Mouse (Mus musculus) hindbrain, postnatal 0 days (tissue): ENCODE data around the gene Habp2. TPM values are rescaled to one million over a fixed set of nuclear protein-coding genes. Genes with fewer than 3 reads are reported as not detected.
"Not testable (repeated sequence)": the region's sequence is repeated elsewhere in the genome, so short reads cannot be mapped to it uniquely, and the experiment has no call there.

ENCODE experiments used
- ATAC-seq: fragments of 200-750 bp; cut with Nextera tagmentation; 2 replicates; pipeline ENCODE4 v1.8.0; 2017; ENCODE audit warnings: mild to moderate bottlenecking, moderate TSS enrichment, moderate library complexity
- DNase-seq: peaks from one replicate; pipeline ENCODE4 v3.0.0-alpha.2; 2015; ENCODE audit warnings: low spot score
- H3K27ac ChIP-seq: fragments of 300-500 bp; sonication (generic); 2 replicates; pipeline ENCODE4 v1.5.1; 2014; ENCODE audit warnings: mild to moderate bottlenecking
- H3K27me3 ChIP-seq: fragments of 300-500 bp; sonication (generic); 2 replicates; pipeline ENCODE4 v1.6.1; 2014; ENCODE audit warnings: low read length, mixed read lengths; ENCODE audit not compliant: insufficient read depth
- H3K36me3 ChIP-seq: fragments of 300-500 bp; sonication (generic); 2 replicates; pipeline ENCODE4 v1.6.1; 2014; ENCODE audit warnings: low read length, mixed read lengths; ENCODE audit not compliant: insufficient read depth
- H3K4me1 ChIP-seq: fragments of 300-500 bp; sonication (generic); 2 replicates; pipeline ENCODE4 v1.6.1; 2014; ENCODE audit warnings: antibody characterized with exemption, low read length, mixed read lengths; ENCODE audit not compliant: insufficient read depth
- H3K4me2 ChIP-seq: fragments of 300-500 bp; sonication (generic); 2 replicates; pipeline ENCODE4 v1.6.1; 2014; ENCODE audit warnings: low read depth, mild to moderate bottlenecking, low read length, moderate library complexity, mixed read lengths
- H3K4me3 ChIP-seq: fragments of 300-500 bp; sonication (generic); 2 replicates; pipeline ENCODE4 v1.5.1; 2014; ENCODE audit warnings: low read length
- H3K9ac ChIP-seq: fragments of 300-500 bp; sonication (generic); replicated peaks from 2 replicates; pipeline ENCODE4 v1.6.1; 2014; ENCODE audit warnings: mild to moderate bottlenecking, low read length, moderate library complexity, mixed read lengths
- H3K9me3 ChIP-seq: fragments of 300-500 bp; sonication (generic); 2 replicates; pipeline ENCODE4 v1.6.1; 2016; ENCODE audit warnings: low read length, mixed read lengths
- CTCF ChIP-seq: IDR thresholded peaks from 2 replicates; pipeline ENCODE4 v1.5.1; 2016; ENCODE audit warnings: antibody characterized with exemption, control low read depth, low read depth
- WGBS: fragments of 180-500 bp; shearing (Covaris S2); extraction: QIAGEN DNeasy Blood & Tissue Kit; methylation state at CpG from one replicate; pipeline ENCODE4 v1.1.7; 2014; 5-methylcytosine and 5-hydroxymethylcytosine counted together
- polyA plus RNA-seq: library from polyadenylated mRNA; unstranded; fragments of >200 nt; fragmentation: Nextera tagmentation; extraction: Ambion mirVana; gene quantifications from 2 replicates; pipeline ENCODE4 v1.2.1, GENCODE M21; 2015
- total RNA-seq: library from RNA; depleted of rRNA; stranded (reverse); fragments of >200 nt; gene quantifications from 2 replicates; pipeline ENCODE4 v1.2.3, GENCODE M21; 2014

Gene Habp2
- total and polyA plus RNA-seq, 2 experiments from 2014 or later, result not detected

GRCm38 (mm10) chr19:56355201-56355600 lies 68.3 kb downstream of the Habp2 start:
- H3K27ac ChIP-seq, result no peak overlapping the region
- H3K4me1 ChIP-seq, result no peaks in the 10 kb centered on the region
- 90% methylated on average over 12 of the region's 12 CpGs for WGBS

DNA sequence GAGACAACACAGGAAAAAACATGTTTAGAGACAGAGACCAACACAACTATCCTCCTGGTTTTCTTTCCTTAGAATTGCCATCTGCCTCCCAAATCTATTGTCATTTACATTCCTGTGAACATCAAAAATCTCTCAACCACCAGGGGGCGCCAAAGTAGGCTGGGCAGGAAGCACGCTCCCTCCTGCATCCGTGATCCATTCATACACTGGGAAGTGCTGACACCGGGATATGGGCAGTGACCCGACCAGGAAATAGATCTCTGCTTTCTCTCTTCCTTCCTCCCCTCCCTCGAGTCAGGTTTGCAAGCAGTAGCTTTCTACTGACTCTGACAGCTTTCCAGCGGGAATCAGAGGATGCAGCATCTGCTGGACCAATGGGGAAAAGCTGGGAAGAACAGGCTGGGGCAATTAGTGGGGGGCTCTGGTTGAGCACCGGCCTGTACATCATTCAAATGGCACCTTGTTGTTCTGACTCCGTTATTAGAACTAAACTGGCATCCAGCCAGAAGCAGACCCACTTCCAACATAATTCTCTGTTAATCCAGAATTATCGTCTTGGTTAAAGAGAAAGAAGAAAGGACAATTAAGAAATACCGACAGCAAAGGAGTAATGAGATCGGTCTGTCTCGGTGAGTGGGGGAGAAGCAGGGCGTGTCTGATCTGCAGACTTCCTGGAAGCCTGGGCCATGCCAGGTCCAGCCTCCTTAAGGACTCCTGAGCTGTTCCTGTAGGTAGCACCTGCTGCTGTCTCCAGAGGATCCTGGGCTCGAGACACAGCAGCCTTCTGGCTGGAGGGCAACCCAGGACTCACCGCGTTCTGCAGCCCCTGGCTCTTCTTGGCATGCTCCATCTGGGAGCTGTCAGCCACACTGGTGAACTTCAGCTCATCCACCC lies 69.8 kb downstream of the Habp2 start:
- Histone ChIP-seq H3K36me3 (no peaks in the 10 kb centered on the region), H3K4me1 (no peaks in the 10 kb centered on the region), H3K9me3 (no peaks in the 10 kb centered on the region), H3K4me3 (no peak overlapping the region), H3K4me2 (no peak overlapping the region), H3K27ac (no peak overlapping the region), H3K9ac (no peak overlapping the region), H3K27me3 (no peaks in the 10 kb centered on the region)
- DNase-seq (peak; percentile 65), ATAC-seq (0 out of 2 replicates have a peak, but pooled peaks have one; percentile 32)
- TF ChIP-seq CTCF, result peak; percentile 82
- WGBS, result 27% methylated on average over 17 of the region's 17 CpGs

More at GRCm38 (mm10) chr19:56355201-56355600, 68.3 kb downstream of the Habp2 start:
- H3K27me3 ChIP-seq, result no peaks in the 10 kb centered on the region
- ATAC-seq (no peak), DNase-seq (no peak)
- H3K9me3 ChIP-seq, result no peaks in the 10 kb centered on the region
- no peak overlapping the region for H3K4me3 ChIP-seq
- no peak overlapping the region for H3K4me2 ChIP-seq
- no peak overlapping the region for H3K9ac ChIP-seq
- no peak for TF ChIP-seq CTCF
- H3K36me3 ChIP-seq, result no peaks in the 10 kb centered on the region

- H3K4me1 ChIP-seq, H3K27me3 ChIP-seq, H3K27ac ChIP-seq, H3K4me2 ChIP-seq, H3K4me3 ChIP-seq, DNase-seq, H3K36me3 ChIP-seq, H3K9ac ChIP-seq, H3K9me3 ChIP-seq, ATAC-seq: not testable (repeated sequence)
- WGBS, result 76% methylated on average over 2 of the region's 2 CpGs
Observed at GRCm38 (mm10) chr19:56357374-56357708, 70.4 kb downstream of the Habp2 start.

DNA sequence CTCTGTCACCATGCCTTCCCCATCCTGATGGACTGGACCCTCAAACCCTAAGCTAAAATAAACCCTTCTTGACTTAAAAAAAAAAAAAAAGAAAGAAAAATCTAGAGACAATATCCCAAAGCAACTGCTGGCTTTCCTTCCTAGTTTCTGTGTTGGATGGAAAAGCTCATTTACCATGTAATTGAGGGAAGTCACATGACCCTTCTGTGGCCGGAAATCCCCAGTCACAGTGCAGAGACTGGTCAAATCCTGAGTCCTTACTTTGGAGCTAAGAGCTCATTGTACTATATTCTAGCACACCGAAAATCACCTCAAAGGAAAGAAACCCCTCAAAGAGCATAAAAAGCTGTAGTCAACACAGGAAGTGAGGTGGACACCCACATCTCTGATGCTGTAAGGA lies 72.0 kb downstream of the Habp2 start:
- Histone ChIP-seq H3K4me3 (no peak overlapping the region), H3K27me3 (no peaks in the 10 kb centered on the region), H3K9ac (no peak overlapping the region), H3K4me1 (no peaks in the 10 kb centered on the region), H3K36me3 (no peaks in the 10 kb centered on the region), H3K27ac (no peak overlapping the region), H3K4me2 (no peak overlapping the region), H3K9me3 (no peaks in the 10 kb centered on the region)
- DNase-seq (no peak), ATAC-seq (no peak)
- no peak for TF ChIP-seq CTCF
- WGBS, result 73% methylated on average over 2 of the region's 2 CpGs

GRCm38 (mm10) chr19:56363721-56364460 lies 77.0 kb downstream of the Habp2 start:
- Histone ChIP-seq H3K9me3 (no peaks in the 10 kb centered on the region), H3K9ac (no peak overlapping the region), H3K27me3 (no peaks in the 10 kb centered on the region), H3K27ac (no peak overlapping the region), H3K4me2 (no peak overlapping the region), H3K4me1 (no peaks in the 10 kb centered on the region), H3K36me3 (no peaks in the 10 kb centered on the region), H3K4me3 (no peak overlapping the region)
- 70% methylated on average over 15 of the region's 15 CpGs for WGBS
- DNase-seq, result no peak
- peak; percentile 25 for TF ChIP-seq CTCF
- ATAC-seq, result no peak

DNA sequence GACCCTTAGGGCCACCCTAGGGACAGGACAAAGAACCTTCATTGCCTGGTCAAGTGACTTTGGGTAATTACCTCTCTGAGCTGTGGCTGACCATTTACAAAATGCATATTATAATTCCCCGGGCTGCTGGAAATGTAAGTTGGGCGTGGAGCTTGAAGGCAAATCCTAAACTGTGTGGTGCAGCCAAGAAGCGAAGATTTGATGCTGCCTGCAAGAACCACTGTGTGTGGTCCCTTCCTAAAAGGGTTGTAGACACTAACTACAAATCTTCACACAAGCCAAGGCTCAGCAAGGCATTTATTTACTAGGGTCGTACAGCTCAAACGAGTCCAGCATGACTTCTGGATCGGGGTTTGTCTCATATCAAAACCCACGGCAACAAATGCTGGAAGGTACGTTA lies 77.6 kb downstream of the Habp2 start:
- no peaks in the 10 kb centered on the region for H3K9me3 ChIP-seq
- no peaks in the 10 kb centered on the region; the same call in 1 of the 2 replicates for H3K4me1 ChIP-seq
- H3K27me3 ChIP-seq, result no peaks in the 10 kb centered on the region
- ATAC-seq, result no peak
- TF ChIP-seq CTCF, result no peak
- H3K27ac ChIP-seq, result no peak overlapping the region
- H3K9ac ChIP-seq, result no peak overlapping the region
- no peaks in the 10 kb centered on the region for H3K36me3 ChIP-seq
- no peak overlapping the region for H3K4me2 ChIP-seq
- no peak for DNase-seq
- 70% methylated on average over 8 of the region's 8 CpGs for WGBS
- H3K4me3 ChIP-seq, result no peak overlapping the region
